Mouse (Mus musculus): ENCODE results near the gene Fam166a.

The Fam166a gene

DNA sequence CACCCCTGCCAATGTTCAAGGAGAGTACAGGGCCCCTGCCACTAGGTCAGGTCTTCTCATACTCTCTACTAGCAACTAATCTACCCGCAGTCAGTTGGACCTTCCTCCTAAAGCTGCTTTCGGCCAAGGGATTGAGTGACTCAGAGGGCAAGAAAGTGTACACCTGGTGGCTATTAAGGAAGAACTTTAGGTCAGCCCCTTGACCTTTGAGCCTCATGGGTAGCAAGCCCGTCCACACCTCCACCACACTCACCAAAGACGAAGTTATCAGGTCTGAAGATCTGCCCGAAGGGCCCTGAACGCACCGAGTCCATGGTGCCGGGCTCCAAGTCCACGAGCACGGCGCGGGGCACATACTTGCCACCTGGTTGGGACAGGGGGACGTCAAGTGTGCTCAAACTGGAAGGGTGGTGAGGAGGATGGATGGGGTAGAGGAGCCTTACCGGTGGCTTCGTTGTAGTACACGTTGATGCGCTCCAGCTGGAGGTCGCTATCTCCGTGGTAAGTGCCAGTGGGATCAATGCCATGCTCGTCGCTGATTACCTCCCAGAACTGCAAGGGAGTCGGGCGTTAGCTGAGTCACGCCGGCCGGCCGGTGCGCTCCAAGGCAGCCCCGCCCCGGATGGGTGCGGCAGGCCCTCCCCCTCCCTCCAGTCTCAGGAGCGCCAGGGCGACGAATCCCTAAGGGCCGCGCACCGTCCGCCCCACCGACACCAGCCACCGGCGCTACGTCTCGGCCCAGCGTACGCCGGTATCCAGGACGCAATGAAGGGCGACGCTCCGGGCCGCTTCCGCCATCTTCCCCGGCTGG, 5.3 kb downstream of the Fam166a start:
- peak in 1 of 2 experiments; percentile 73 for DNase-seq (ENCODE audit: low spot score in 2 of 2)

DNA sequence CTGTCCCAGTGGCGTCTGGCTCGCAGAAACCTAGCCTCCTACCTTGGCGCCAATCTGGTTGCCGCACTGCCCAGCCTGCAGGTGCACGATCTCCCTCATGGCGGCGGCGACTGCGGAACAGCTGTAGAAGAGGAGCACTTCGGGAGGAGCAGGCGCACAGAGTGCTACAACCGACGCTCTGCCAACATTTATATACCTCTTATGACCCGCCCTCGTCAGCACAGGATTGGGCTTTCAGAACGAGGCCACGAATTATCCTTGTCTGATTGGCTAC, 5.9 kb downstream of the Fam166a start, which contains the start of gene Tubb4b:
Tubb4b (minus strand) TSS at position 211 of the 274 bp plus-strand sequence.
- no peak for DNase-seq (ENCODE audit: low spot score in 2 of 2)

GRCm38 (mm10) chr2:25224766-25225752, 6.5 kb downstream of the Fam166a start:
- peak; percentile 99 to 100 for DNase-seq (ENCODE audit: low spot score in 2 of 2)

GRCm38 (mm10) chr2:25225811-25226379, 7.3 kb downstream of the Fam166a start:
- no peak for DNase-seq (ENCODE audit: low spot score in 2 of 2)

DNA sequence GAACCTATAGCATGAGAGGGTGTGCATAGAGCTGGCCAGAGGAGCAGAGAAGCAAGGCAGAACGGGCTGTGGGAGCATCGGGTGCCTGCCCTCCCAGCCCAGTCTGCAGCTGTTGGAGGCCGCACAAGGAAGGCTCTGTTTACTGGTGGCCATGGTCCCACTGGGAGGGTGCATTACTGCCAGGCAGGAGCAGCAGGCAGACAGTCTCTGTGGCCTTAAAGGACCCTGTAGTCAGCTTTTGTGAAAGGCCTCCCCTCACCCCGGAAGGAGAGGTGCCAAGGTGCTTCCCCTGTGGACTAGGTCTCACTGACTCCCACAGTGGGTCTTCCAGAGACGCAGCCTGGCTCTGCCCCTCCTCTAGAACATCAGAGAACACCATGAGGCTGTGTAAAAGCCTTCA, 8.3 kb downstream of the Fam166a start:
- DNase-seq (ENCODE audit: low spot score in 2 of 2) = peak in 1 of 2 experiments; percentile 41

GRCm38 (mm10) chr2:25227406-25227805, 8.9 kb downstream of the Fam166a start:
- no peak for DNase-seq (ENCODE audit: low spot score in 2 of 2)

GRCm38 (mm10) chr2:25228431-25228889, 9.9 kb downstream of the Fam166a start:
- DNase-seq (ENCODE audit: low spot score in 2 of 2) = peak; percentile 75 to 85

- DNase-seq (ENCODE audit: low spot score in 2 of 2) = no peak
These were observed 10.5 kb downstream of the Fam166a start for GRCm38 (mm10) chr2:25228995-25229530.

- no peak for DNase-seq (ENCODE audit: low spot score in 2 of 2)
These were observed 11.0 kb downstream of the Fam166a start for GRCm38 (mm10) chr2:25229582-25229981.

DNA sequence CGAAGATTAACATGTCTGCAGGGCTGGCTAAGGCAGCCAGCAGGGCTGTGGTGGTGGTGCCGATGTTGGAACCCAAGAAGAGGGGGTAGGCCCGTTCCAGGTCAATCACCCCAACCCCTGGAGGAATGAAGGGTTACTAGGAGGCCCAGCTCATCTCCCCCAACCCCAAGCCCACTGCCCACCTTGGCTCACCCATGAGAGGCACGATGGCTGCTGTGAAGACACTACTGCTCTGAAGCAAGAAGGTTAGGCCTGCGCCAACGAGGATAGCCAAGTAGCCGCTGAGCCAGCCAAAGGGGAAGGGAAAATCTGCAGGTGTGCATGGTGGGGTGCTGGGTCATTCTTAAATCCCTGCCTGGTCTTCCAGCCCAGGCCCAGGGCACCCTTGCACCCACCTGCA, 12.0 kb downstream of the Fam166a start:
- DNase-seq (ENCODE audit: low spot score in 2 of 2) = no peak

DNA sequence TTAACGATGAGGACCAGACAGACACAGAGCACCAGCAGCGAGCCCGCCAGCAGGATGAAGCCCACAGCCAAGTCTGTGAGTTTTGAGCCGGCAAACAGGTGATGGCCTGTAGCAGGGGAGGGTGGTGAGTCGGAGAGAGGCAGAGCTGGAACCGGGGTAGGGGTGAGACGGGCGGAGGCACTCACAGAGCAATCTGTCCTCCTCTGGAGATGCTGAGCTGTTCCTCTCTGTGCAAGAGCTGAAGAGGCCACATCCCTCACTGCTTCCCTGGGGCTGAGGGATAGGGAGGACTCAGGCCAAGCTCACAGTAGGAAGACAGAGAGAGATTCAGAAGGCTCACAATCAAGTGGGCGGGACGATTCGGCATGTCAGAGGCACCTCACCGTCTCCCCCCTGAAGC, 12.5 kb downstream of the Fam166a start:
- DNase-seq (ENCODE audit: low spot score in 2 of 2) = no peak

- no peak for DNase-seq (ENCODE audit: low spot score in 2 of 2)
These were observed 14.9 kb downstream of the Fam166a start for GRCm38 (mm10) chr2:25233421-25233820.

GRCm38 (mm10) chr2:25234050-25234449, 15.5 kb downstream of the Fam166a start, which contains the start of gene Slc34a3:
Gene Slc34a3 (minus strand): TSS chr2:25234364.
- no peak for DNase-seq (ENCODE audit: low spot score in 2 of 2)

DNA sequence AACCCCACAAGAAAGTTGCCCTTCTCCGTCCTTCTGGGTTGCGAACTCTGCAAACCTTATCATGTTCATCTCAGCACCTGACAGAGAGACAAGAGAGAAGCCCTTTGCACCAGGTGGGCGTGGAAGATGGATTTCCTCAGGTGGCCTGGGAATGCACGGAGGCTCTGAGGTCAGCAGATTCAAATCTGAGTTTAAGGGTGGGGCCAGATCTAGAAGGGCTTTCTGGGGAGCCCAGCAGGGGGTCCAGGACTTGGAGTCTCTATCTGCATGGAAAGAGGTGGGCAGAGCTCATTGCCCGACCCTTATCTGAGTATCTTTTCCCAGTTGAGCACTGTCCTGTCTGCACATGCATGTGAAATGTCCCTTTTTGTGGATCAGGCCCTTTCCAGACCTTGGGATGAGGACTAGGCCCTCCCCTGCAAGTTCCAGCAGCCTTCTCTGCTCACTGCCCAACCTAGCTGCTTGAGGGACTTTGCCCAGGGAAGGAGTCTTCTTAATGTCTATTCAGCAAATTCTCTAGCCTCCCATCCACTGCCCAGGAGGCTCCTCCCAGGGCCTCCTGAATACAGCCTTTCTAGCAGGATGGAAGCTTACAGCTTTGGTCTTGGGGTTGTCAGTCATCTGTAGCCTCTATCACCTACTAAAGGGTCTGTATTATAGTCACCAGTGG, 16.1 kb downstream of the Fam166a start:
- DNase-seq (ENCODE audit: low spot score in 2 of 2) = no peak

DNA sequence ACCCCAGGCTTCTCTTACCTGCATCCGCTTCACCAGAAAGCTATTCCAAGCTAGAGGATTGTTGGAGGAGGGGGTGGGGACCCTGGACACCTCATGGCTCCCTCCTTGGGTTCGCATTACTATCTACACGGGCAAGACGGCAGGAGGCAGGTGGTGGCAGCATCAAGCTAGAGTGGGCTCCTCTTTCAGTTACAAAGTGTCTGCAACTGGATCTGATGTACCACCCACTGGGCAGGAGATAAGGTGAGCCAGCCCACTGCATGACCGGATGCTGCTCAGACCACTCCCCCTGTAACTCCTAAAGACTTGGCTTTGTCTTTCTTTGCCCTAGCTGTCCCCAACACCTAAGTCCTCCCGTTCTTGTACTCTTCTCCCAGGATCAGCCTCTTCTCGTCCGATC, 18.1 kb downstream of the Fam166a start, which contains the start of gene Rnf224:
Rnf224 (minus strand) TSS at position 174 of the 400 bp plus-strand sequence.
- no peak for DNase-seq (ENCODE audit: low spot score in 2 of 2)

GRCm38 (mm10) chr2:25237522-25237921, 19.0 kb downstream of the Fam166a start:
- DNase-seq (ENCODE audit: low spot score in 2 of 2) = no peak

DNA sequence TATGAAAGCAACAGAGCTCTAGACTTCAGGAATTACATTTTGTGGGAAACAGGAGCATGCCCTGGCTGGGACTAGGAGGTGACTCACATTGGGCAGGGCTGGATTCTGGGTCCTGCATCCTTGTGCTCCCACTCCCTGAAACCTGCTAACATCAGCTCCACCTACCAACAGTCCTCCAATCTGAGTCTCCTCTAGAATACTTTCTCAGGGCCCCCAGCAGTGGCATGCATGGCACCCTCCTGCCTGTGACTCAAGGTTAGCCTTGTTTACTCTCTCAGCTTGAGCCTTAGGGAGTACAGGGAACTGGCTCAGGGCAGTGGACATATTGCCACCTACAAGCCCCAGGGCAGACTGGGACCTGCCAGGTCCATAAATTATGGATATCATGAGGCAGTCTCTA, 19.6 kb downstream of the Fam166a start:
- DNase-seq (ENCODE audit: low spot score in 2 of 2) = no peak

DNA sequence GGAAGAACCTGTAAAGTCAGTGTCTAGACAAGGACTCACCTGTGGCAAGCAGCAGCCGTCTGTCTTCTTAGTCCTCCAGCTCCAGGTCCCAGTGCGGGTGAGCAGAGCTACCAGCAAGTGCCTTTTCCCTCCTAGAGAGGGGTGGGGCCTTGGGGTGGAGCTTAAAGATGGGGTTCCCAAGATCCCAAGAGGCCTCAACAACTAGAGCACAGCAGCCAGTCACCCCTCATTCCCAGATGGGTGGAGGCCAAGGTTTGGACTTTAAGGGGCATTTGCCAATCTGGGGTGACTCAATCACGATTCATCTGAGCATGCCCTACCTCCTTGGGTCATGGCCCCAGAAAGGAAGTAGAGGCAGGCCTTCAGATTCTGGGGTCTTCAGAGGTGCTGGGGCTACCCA, 21.2 kb downstream of the Fam166a start:
- no peak for DNase-seq (ENCODE audit: low spot score in 2 of 2)

GRCm38 (mm10) chr2:25240310-25240709, 21.8 kb downstream of the Fam166a start:
- DNase-seq (ENCODE audit: low spot score in 2 of 2) = no peak

- DNase-seq (ENCODE audit: low spot score in 2 of 2) = peak; percentile 71 to 73
These were observed 22.3 kb downstream of the Fam166a start for GRCm38 (mm10) chr2:25240723-25241437.

GRCm38 (mm10) chr2:25241438-25241775, 22.9 kb downstream of the Fam166a start:
- no peak for DNase-seq (ENCODE audit: low spot score in 2 of 2)
